Mouse (Mus musculus): Measurements from ENCODE around the gene Bmp4. TPM values are rescaled to one million over a fixed set of nuclear protein-coding genes. Genes with fewer than 3 reads are reported as not detected.

Gene Bmp4
- total and polyA plus RNA-seq, 3 experiments, result not detected

- no peaks in the 10 kb centered on the region for H3K36me3 ChIP-seq (ENCODE audit: control insufficient read depth in 1 of 2, insufficient read depth in 2 of 2, low read length in 2 of 2)
- no peak overlapping the region for H3K9ac ChIP-seq (ENCODE audit: control insufficient read depth, low read depth, low read length, poor library complexity, severe bottlenecking)
- TF ChIP-seq GATA1 (IDR thresholded peaks at IDR 0.05; ENCODE audit: low read depth, low read length) (no peak), MEF2A (IDR thresholded peaks at IDR 0.05; ENCODE audit: extremely low read depth, insufficient replicate concordance, low read depth, low read length, poor library complexity, severe bottlenecking) (no peak), GABPA (IDR thresholded peaks at IDR 0.05; ENCODE audit: low read depth, low read length) (no peak), CTCF (IDR thresholded peaks at IDR 0.05 in 2 of 3, conservative IDR thresholded peaks at IDR 0.05 in 1 of 3; ENCODE audit: control insufficient read depth in 1 of 3, insufficient read depth in 1 of 3, low read depth in 2 of 3, low read length in 3 of 3, poor library complexity in 1 of 3, severe bottlenecking in 1 of 3) (no peak), ETS1 (IDR thresholded peaks at IDR 0.05; ENCODE audit: low read depth, low read length) (no peak), BHLHE40 (IDR thresholded peaks at IDR 0.05; ENCODE audit: borderline replicate concordance, low read depth, low read length) (no peak)
- H3K9me3 ChIP-seq (replicated peaks; ENCODE audit: insufficient read depth, low read length), result no peaks in the 10 kb centered on the region
- no peaks in the 10 kb centered on the region; a peak in 1 of 4 replicates for H3K27me3 ChIP-seq (ENCODE audit: control insufficient read depth in 1 of 2, insufficient read depth in 2 of 2, low read length in 2 of 2)
- no peak for DNase-seq (ENCODE audit: low read depth, low spot score)
- no peak overlapping the region for H3K27ac ChIP-seq (ENCODE audit: control insufficient read depth, low read depth, low read length)
- no peaks in the 10 kb centered on the region for H3K4me1 ChIP-seq (ENCODE audit: control insufficient read depth in 1 of 2, insufficient read depth in 2 of 2, low read length in 2 of 2)
- H3K79me2 ChIP-seq (ENCODE audit: control insufficient read depth, insufficient read depth, low read length, poor library complexity), result no peaks in the 10 kb centered on the region
- H3K4me3 ChIP-seq (ENCODE audit: control insufficient read depth in 1 of 2, insufficient read depth in 1 of 2, low read depth in 2 of 2, low read length in 2 of 2), result no peak overlapping the region
Observed at GRCm38 (mm10) chr14:46385701-46386477, 4.6 kb downstream of the Bmp4 start.

GRCm38 (mm10) chr14:46384946-46385691 is 5.3 kb downstream of the Bmp4 start:
- Histone ChIP-seq H3K4me3 (ENCODE audit: control insufficient read depth in 1 of 2, insufficient read depth in 1 of 2, low read depth in 2 of 2, low read length in 2 of 2) (no peak overlapping the region), H3K9me3 (replicated peaks; ENCODE audit: insufficient read depth, low read length) (no peaks in the 10 kb centered on the region), H3K9ac (ENCODE audit: control insufficient read depth, low read depth, low read length, poor library complexity, severe bottlenecking) (no peak overlapping the region), H3K27me3 (ENCODE audit: control insufficient read depth in 1 of 2, insufficient read depth in 2 of 2, low read length in 2 of 2) (no peaks in the 10 kb centered on the region; a peak in 1 of 4 replicates), H3K36me3 (ENCODE audit: control insufficient read depth in 1 of 2, insufficient read depth in 2 of 2, low read length in 2 of 2) (no peaks in the 10 kb centered on the region), H3K79me2 (ENCODE audit: control insufficient read depth, insufficient read depth, low read length, poor library complexity) (no peaks in the 10 kb centered on the region), H3K4me1 (ENCODE audit: control insufficient read depth in 1 of 2, insufficient read depth in 2 of 2, low read length in 2 of 2) (no peaks in the 10 kb centered on the region), H3K27ac (ENCODE audit: control insufficient read depth, low read depth, low read length) (no peak overlapping the region)
- TF ChIP-seq TCF12 (IDR thresholded peaks at IDR 0.05; ENCODE audit: low read depth, low read length) (no peak), MEF2A (IDR thresholded peaks at IDR 0.05; ENCODE audit: extremely low read depth, insufficient replicate concordance, low read depth, low read length, poor library complexity, severe bottlenecking) (no peak), ZMIZ1 (IDR thresholded peaks at IDR 0.05; ENCODE audit: low read depth, low read length) (no peak), POLR2A (IDR thresholded peaks at IDR 0.05; ENCODE audit: control insufficient read depth in 1 of 2, insufficient read depth in 1 of 2, low read depth in 1 of 2, low read length in 2 of 2, poor library complexity in 1 of 2) (no peak), MYC (IDR thresholded peaks at IDR 0.05; ENCODE audit: low read depth, low read length) (no peak), CHD1 (IDR thresholded peaks at IDR 0.05; ENCODE audit: low read depth, low read length) (no peak), KAT2A (conservative IDR thresholded peaks at IDR 0.05; ENCODE audit: low read depth, low read length) (no peak), SMC3 (IDR thresholded peaks at IDR 0.05; ENCODE audit: low read depth, low read length) (no peak), MXI1 (IDR thresholded peaks at IDR 0.05; ENCODE audit: low read depth, low read length) (no peak), ETS1 (IDR thresholded peaks at IDR 0.05; ENCODE audit: low read depth, low read length) (no peak)
- no peak for DNase-seq (ENCODE audit: low read depth, low spot score)
